Mouse (Mus musculus) frontal cortex, adult 2 months (tissue): ENCODE measurements around the gene Slc22a23. TPM values are rescaled to one million over a fixed set of nuclear protein-coding genes. Genes with fewer than 3 reads are reported as not detected.

Experiments used
- DNase-seq, 2 experiments: peaks; one replicate each; pipeline ENCODE4 v3.0.0; 2022; ENCODE audit warnings: low spot score in 1 of 2; ENCODE audit errors: extremely low spot score in 1 of 2
- polyA plus RNA-seq: library from polyadenylated mRNA; depleted of rRNA; stranded (reverse); fragments of >200 nt; gene quantifications from 2 replicates; pipeline ENCODE4 v1.2.3, GENCODE M21; 2012

The Slc22a23 gene
- polyA plus RNA-seq, 1 experiment: 44.9 TPM

DNA sequence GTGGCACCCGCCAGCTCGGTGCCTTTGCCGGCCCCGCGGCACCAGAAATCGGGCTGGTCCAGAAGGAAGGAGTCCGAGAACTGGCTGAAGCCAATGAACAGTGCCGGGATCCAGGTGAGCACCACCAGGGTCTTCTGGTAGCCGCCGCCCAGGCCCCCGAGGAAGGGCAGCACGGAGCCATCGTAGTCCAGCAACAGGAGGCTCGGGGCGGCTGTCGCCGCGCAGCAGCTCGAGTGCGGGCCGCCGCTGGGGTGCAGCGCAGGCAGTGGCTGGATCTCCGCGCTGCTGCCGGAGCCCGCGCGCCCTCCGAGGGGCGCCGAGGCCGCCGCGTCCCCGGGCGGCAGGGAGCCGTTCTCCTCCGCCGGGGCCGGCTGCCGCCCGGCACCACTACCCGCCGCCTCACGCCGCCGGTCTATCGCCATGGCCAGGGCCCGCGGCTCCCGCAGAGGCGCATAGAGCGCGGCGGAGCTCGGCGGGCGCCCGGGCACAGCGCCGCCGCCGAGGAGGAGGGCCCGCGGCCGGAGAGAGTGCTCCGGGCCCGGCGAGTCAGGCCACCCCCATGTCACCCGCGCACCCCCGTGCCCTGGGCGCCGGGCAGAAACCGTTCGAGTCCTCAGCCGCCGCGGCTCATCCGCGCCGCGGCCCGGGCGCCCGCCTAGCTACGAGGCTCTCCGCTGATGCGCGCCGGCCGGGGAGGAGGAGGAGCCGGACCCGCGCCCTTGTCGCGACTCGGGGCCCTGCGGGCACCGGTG lies 430 bp downstream of the Slc22a23 start:
- DNase-seq: peak in 1 of 2 experiments; percentile 36

DNA sequence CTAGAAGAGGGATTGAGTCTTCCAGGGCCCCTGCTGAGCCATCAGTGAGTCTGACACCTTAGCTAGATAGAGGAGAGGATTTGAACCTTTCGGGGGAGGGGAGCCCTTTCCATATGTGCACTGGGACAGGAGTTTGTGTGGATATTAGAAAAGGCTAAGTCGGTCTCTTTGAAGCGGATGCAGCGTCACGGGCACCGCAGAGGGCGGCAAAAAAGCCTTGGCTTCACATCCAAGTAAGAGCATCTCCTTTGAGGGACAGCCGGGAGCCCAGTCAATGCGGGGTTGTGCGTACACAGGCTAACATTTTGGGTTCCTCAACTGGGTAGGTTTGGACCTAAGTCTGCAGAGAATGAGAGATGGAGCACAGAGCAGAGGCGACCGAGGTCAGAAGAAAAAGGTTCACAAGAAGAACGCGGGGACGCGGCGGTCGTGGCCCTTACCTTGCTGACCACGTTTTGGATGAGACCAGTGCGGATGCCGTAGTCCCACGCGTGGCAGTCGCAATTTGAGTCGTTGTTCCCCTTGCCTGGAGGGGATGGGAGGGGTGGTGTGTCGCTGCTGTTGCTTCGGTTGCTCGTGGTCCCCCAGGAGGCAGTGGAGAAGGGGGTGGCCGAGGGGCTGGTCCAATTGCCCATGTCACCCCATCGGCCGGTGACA lies 1.1 kb downstream of the Slc22a23 start:
- peak in 1 of 2 experiments; percentile 39 for DNase-seq

DNA sequence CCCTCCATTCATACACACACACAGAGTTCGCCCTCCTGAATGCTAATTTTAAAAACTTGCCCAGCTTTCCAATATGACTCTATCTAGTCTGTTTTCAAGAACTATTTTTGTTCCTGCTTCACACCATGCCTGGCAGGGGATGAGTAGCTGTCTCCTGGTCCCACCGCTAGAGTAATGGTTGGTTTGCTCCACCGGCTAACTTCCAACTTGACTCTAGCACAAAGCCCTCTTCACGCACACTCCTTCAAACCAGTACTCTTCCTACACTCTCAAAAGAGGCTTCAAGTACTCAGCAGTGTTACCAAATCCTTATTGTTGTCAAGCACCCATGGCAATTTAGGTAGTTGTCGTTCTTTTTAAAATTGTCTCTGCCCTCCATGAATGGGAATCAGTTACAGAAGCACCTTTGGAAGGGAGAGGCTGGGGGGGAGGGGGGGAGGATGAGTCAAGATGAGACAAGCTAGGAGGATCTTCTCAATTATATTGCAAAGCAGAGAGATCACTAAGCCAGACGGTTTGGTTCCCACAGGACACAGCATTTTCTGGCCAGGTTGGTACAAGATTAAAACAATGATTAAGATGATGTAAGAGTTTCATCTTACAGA lies 2.6 kb downstream of the Slc22a23 start:
- peak in 1 of 2 experiments; percentile 57 for DNase-seq

DNA sequence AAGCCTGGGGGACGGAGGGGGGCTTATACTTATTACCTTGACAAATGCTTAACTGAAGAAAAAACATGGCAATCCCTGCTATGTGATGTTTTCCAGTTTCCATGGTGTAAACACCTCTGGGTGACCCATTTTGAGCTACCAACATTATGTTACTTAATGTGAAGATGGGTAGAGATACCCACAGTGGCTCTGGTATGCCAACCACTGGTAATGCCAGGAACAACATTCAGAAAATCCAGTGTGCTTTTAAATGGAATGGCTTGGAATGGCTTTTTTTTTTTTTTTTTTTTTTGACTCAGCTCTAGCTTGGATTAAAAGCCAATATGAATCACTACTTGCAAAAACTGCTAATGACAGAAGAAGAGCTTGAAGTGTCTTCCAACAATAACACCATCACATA lies 8.1 kb downstream of the Slc22a23 start:
- no peak for DNase-seq

DNA sequence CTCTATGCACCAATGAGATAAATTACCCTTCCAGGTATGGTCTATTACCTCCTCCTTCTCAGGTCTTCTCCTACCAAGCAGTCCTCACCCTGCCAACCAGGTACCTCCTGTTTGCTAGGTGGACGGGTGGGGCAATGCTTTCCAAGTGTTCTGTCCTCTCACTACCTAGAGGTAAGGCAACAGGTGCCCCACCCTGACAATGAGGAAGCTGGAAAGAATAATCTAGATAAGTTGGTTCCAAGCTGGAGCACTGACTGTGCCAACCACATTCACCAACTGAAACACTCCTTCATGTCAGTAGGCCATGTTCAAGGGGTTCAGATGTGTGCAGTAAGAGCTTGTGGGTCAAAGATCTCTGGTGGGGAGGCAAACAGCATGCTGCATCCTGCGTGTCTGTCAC lies 10.1 kb downstream of the Slc22a23 start:
- DNase-seq: no peak

DNA sequence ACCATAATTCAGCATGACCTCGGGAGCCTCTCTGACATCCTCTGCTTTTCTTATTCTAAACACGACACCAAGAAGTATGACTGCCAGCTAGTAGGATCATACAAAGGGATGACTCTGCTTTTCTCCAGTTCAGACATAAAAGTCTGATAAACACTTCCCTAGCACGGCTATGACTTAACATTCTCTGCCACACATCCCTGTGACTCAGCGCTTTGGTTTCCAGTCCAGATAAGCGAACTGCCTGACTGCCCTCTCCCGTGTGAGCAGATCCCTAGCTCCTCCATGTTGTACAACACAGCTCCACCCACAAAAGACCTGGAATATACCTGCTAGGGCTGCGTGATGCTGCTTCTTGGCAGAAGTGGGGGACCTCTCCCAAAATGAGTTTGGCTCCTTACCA lies 12.2 kb downstream of the Slc22a23 start:
- peak in 1 of 2 experiments; percentile 64 for DNase-seq

DNA sequence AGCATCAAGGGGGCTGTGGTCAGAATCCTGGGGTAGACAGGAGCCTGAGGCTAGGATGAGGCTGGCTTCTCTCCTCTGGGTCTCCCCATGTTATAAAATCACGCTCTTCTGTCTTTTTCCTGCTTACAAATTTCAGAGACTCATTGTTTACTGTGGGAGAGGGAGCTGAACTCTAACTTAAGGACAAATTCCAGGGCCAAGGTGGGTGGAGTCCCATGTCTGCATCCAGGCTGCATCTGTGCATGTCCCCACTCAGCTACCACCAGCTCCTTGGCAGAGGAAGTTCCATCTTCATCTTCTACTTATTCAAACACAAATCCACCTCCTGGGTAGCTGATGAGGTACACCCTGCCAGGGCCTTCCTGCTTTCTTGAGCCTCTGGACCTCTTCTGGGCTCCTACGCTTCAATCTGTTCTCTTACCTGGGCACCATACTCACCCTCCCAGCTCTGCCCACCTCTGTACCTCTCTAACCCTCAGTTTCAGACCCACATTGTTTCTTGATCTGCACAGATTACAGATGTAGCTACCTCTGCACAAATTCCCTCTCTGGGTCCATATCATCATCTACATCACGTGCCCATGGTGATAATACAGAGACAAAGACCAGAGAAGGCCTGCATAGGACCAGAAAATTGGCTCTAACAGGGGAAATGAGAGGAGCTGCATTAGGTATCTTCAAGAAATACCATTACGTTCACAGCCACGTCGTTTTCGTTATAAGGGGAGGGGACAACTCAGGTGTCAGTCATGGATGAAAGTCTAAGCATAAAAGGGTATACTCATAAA lies 13.4 kb downstream of the Slc22a23 start:
- no peak for DNase-seq

DNA sequence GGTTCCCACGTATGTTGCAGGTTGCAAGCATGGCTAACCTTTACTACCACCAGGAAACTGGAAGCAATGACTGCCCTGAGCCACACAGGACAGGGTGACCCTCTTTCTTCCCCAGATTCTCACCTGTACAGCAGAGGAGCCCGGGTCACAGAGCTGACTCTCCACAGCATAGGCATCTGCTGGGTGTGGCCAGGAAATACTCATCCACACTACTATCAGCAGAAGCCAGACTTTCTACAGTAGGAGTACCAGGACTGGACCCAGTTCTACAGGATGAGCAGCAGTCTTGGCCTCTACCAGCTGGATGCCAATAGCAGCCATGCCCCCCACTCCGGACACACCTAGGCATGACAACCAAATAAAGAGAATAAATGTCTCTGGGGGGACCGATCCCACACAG lies 15.4 kb downstream of the Slc22a23 start:
- DNase-seq: no peak

DNA sequence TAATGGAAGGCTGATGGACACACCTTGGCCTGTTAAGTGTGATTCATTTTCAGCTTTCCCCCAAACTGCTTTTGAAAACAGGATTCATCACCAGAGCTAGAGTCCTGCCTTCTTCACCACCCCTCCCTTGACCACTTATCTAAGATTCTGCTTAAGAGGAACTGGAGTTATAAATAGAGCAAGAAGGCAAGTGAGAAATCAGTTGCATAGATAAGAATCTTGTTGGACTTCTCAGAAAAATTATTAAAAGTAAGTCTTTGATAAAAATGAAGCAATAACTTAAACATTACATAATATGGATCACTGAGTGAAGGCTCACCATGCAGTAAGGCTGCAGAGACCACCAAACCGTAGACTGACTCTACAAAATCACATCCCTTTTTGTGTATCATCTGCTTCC lies 18.0 kb downstream of the Slc22a23 start:
- DNase-seq: no peak

DNA sequence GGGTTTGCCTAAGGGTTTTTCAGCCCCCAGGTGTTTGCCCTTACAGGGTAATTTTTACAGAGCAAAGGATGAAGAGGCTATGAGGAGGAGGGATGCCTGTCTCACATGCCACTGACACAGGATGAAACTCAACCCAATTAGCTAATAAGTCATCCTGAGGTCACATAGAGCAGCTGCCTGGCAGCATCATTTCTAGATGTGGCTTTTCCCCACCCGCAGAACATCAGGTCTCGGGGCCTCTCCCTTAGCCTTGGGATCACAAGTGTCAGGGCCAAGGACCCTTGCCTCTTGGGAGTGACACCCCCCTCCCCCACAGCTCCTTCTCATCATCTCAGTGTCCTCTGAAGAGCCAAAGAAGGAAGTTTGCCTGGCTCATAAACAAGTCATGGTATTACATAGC lies 21.6 kb downstream of the Slc22a23 start:
- DNase-seq: no peak

DNA sequence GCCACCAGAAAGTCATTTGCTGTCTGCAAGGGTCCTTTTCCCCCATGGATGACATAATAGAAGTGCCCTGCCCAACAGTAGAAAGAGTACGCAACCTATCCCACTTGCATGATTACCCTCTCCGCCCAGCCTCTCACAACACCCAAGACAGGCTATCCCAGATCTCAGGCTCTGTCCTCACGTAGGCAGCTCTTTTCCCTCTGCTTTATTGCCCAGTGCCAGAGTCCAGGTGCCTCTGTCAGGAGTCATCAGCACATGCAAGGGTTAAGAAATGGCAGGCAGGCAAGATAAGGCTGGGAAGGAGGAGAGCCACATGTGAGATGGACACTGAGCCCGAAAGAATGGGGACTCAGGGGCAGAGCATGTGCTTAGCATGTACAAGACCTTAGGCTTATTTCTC lies 24.5 kb downstream of the Slc22a23 start:
- DNase-seq: no peak

DNA sequence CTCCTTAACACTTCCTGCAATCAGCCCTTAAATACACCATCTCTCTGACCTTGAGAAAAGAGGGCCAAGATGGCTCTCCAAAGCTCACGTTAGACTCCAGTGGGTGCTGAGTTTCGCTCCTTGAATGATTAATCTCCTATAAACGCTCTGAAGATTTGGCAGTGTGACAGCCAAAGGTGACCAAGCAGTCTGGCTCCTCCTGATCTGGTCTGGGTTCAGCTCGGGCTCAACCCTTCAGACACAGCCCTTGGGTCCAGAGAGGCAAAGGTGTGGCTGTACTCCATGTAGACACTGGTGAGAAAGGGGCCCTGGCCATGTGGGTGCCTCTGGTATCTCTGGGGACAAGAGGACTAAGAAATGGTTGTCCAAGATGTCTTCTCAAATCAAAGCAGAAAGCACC lies 27.9 kb downstream of the Slc22a23 start:
- no peak for DNase-seq

DNA sequence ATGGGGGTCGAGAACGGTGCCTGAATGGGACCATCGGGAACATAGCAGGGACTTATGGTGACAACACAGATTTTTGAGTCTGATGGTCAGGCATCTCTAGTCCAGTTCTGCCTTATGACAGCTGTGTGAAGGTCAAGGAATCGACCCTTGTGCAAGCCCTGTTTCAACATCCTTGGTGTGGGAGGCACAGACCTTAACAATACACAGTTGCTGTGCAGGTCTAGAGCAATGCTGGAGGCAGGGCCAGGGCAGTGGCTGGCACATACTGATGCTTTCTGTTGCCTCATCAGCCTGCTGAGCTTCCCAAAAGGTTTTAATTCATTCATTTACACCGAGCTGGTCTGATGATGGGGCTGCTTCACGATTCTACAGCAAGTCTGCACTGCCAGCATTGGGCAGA lies 28.5 kb downstream of the Slc22a23 start:
- DNase-seq: no peak

DNA sequence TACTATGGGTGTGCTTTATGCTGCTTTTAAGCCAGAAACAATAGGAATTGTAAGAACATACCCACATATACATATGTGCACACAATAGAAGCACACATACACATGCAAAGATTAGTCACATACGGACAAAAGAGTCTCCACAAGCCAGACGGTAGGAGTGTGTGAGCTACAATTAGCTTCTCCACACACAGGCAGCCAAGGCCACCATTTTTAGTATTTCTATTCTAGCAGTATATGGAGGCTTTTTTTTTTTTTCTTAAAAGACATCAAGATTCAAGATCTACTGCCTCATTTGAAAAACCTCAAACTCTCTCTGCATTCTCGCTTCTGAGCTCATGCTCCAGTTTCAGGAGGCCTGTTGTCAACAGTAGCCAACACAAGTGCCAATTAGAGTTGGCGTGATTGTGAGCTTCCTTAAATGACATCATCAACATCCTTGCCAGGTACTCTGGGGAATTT lies 31.9 kb downstream of the Slc22a23 start:
- DNase-seq: peak; percentile 45 to 77

DNA sequence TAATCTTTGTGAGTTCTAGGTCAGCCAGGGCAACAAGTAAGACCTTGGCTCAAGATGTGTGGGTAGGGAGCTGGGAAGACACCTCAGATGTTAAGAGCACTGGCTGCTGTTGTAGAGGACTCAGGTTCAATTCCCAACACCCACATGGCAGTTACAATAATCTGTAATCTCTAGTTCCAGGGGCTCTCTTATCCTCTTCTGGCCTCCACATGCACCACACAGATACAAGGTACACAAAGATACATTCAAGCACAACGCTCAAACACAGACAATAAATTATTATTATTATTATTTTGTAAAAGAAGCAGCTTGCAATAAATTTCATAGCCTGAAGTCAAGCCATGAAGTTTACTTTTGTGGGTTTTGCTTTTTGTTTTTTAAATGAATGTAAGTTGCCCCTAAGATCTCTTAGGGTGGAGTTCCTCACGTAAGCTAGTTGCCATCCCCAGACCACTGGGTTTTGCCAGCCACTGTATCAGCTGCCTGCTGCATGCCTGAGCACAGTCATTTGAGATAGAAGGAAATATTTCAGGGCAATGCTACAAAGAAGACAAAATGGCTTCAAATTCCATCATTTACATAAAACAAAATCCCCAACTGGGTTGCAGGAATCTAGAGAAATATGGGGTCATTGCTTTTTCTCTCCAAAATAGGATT lies 32.5 kb downstream of the Slc22a23 start:
- DNase-seq: no peak

DNA sequence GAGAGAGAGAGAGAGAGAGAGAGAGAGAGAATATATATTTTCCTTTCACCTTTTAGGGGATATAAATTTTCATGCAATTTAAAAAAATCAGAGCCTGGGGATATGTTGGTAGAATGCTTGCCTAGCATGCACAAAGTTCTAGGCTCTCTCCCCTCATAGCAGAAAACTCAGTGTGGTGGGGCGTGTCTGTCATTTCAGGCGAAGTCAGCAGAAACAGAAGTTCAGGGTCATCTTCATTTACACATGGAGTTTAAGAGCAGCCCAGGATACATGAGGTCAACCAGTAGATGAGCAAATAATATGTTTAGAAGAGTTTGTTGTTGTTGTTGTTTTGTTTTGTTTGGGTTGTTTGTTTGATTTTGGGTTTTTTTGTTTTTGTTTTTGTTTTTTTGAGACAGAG lies 33.4 kb downstream of the Slc22a23 start:
- no peak for DNase-seq

DNA sequence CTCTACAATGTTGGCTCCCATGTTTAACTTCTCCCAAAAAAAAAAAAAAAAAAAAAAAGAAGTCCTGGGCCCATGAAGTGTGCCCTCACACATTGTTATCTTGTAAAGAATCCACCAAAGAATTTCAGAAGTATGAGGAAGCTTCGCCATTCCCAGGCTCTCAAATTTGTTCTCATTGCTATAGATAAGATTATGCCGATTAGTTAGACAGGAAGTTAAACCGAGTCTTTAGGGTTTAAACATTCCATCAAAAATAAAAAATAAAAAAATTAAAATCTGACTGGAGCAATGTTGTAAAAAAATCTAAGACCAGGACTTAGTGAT lies 36.4 kb downstream of the Slc22a23 start:
- no peak for DNase-seq

DNA sequence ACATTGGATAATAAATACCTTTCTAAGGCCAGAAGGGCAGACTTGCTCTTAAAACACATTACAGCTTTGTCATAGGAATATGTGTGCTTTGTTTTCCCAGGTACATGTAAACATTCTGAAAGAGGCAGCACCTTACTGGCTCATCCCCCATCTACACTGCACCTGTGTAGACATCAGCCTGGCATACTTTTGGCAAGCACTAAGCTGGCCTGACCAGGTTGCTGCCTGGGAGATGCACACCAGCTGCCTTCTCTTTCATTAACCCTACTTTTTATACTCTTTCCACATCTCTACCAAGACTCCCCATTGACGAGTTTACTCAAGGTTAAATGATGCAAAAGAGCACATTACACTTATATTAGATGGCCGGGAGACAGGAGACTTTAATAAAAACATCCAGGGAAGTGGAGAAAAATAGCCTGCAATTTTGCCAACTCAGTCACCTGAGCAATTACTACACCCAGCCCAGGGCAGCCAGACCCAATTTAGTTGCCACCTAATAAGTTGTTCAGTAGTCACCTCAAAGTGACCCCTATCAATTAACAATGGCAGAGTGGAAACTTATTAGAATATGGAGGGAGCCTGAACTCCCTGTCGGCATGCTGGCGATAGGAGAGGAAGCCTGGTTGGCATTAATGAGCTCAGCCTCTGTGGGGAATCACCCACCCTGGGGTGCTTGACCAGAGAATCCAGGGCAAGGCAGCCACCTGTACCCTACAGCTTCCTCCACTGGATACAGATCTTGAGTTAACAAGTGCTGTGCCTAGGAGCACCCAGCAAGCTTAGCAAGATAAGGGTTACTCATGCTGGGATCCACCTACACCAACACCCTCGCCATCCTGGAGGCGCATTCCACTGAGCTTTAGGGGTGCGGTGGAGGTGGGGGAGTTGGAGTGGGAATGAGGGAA lies 37.0 kb downstream of the Slc22a23 start:
- no peak for DNase-seq

DNA sequence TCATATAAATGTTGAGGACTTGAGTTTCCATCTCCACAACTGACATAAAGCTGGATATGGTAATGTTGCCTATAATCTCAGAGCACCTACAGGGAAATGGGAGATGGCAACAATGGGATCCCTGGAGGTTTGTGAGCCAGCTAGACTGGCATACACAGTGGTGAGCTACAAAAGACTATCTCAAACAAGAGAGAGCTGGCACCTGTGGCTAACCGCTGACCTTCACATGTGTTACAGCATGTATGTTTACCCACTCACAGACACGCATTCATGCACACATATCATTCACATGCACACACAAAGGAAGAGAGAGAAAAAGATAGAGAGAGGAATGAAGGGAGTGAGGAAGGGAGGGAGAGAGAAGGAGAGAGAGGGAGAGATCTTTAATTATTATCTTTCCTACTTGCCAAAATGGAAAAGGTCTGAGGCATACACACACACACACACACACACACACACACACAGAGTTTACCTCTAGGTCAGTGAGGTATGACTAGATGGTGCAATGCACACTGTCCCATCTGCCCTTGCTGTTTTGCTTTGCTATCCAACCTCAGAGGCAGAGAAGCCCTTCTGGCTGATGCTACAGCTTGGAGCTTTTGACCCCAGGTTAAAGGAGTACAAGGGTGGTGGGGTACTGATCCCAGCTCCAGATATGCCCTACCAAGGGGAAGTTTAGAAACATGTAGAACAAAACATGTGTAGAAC lies 38.9 kb downstream of the Slc22a23 start:
- DNase-seq: no peak
